Mouse (Mus musculus) brain, embryonic 14.5 days (tissue): ENCODE data around the gene Dnajc21.

Experiments
- CTCF ChIP-seq: fragments of 200-500 bp; IDR thresholded peaks from 2 replicates; pipeline ENCODE4 v1.5.1; 2012; ENCODE audit warnings: inconsistent platforms, mild to moderate bottlenecking, moderate library complexity, borderline replicate concordance; ENCODE audit not compliant: insufficient read depth, insufficient read length; ENCODE audit errors: extremely low read depth
- POLR2A ChIP-seq: fragments of 200-500 bp; IDR thresholded peaks from 2 replicates; pipeline ENCODE4 v1.6.1; 2012; ENCODE audit warnings: mild to moderate bottlenecking, inconsistent platforms, borderline replicate concordance; ENCODE audit not compliant: poor library complexity, insufficient read depth, insufficient read length, severe bottlenecking; ENCODE audit errors: extremely low read depth

DNA sequence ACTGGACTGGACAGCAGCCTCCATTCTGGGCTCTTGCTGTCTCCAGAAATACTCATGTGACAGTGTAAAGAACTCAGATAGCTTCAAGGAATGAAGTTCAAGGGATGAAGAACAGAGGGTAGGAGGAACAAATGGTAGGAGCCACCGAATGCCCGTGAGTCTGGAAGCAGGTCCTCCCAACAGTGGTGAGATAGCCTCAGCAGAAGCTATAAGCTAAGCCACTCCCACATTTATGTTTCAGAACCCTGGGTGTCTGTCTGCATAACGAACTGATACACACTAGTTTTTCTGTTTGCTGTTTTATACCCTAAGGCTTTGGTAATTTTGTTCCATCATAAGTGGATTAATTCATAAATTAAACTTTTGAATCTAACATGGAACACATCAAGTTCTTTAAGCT is 5.6 kb downstream of the Dnajc21 start:
- TF ChIP-seq POLR2A (no peak), CTCF (no peak)
